Comparison of ENCODE assay signal across 8 mouse cellular contexts in the genomic region with DNA sequence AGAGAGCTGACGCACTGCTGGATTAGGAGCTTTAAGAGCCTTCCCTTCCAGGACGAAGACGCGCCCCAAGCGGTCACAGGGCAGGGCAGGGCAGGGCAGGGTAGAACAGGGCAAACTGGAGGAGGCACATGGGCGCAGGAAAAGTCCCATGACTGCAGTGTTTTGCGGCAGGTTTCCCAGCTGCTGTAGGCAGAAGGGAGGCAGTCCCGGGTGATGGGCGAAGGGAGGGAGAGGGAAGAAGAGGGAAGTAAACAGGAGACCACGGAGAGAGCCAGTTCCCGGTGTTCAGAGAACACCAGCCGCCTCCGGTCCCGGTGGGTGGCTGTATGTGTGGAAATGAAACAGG. TPM values are rescaled to one million over a fixed set of nuclear protein-coding genes. Genes with fewer than 3 reads are reported as not detected.
DNase-seq lines count a peak whose midpoint lies in the region; ATAC-seq lines count a peak whose summit lies in the region.

No protein-coding gene starts in this region.

- 0 out of 2 replicates have a peak overlapping the region, but pooled peaks have one; percentile 17 for H3K9ac ChIP-seq in hindbrain, embryonic 16.5 days (ENCODE audit: low read depth, low read length)

- H3K9me3 ChIP-seq in hindbrain, embryonic 16.5 days (ENCODE audit: control insufficient read depth, low read length): no peaks in the 10 kb centered on the region

- no peak overlapping the region for H3K27ac ChIP-seq in hindbrain, embryonic 16.5 days (ENCODE audit: low read depth, low read length)
- peak overlapping the region; percentile 39 for H3K27ac ChIP-seq in macrophage

- intact Hi-C loops in gastrocnemius, postnatal 14 days (cut with DNase I; ENCODE audit: low total_unique reads): no loop called here

- H3K4me3 ChIP-seq in hindbrain, embryonic 16.5 days (ENCODE audit: low read length): peak overlapping the region; percentile 48
- peak overlapping the region; percentile 18; the same call in 1 of the 2 replicates for H3K4me3 ChIP-seq in macrophage (ENCODE audit: inconsistent target)

- H3K36me3 ChIP-seq in hindbrain, embryonic 16.5 days (ENCODE audit: control insufficient read depth, insufficient read depth, low read length): no peaks in the 10 kb centered on the region
- no peaks in the 10 kb centered on the region for H3K36me3 ChIP-seq in macrophage (ENCODE audit: inconsistent target)

- 2% methylated on average over 14 of the region's 14 CpGs for WGBS in hindbrain, embryonic 16.5 days
- 7% methylated on average over 14 of the region's 14 CpGs for WGBS in macrophage (ENCODE audit: missing documents)

- DNase-seq in adrenal gland, adult 8-10 months: peak; percentile 86
- DNase-seq in embryo, embryonic 10 days (ENCODE audit: low spot score): peak; percentile 67
- peak; percentile 89 for DNase-seq in gastrocnemius, postnatal 14 days
- DNase-seq in left cerebral cortex, adult 8-10 months (ENCODE audit: low spot score in 2 of 2): peak; percentile 74 to 93
- peak; percentile 72 for DNase-seq in right cerebral cortex, postnatal 14 days
- no peak for DNase-seq in T-cell, adult 2 months (ENCODE audit: low spot score)

- H3K79me2 ChIP-seq in macrophage (ENCODE audit: inconsistent target): no peaks in the 10 kb centered on the region

- H3K4me1 ChIP-seq in hindbrain, embryonic 16.5 days (ENCODE audit: control insufficient read depth, insufficient read depth, low read depth, low read length): peaks cover 28% of the 10 kb centered on the region

- ATAC-seq in hindbrain, embryonic 16.5 days: peak; percentile 32

- H3K27me3 ChIP-seq in hindbrain, embryonic 16.5 days (replicated peaks; ENCODE audit: control insufficient read depth, insufficient read depth, low read length): peaks cover 32% of the 10 kb centered on the region

- H3K4me2 ChIP-seq in hindbrain, embryonic 16.5 days (ENCODE audit: low read length): peak overlapping the region; percentile 97

RNA-seq across cellular contexts. Expression of a gene that starts 7.0 kb away (rescaled TPM):
- total RNA-seq in adrenal gland, adult 8-10 months (2022): 10 to 100 TPM; 57.6 to 89.0 (median 71.0) TPM
- total RNA-seq in gastrocnemius, postnatal 14 days (2021): 100 to 1,000 TPM in 1 of 2 experiments, 10 to 100 TPM in 1; 80.5 to 128 TPM
- polyA plus RNA-seq in hindbrain, embryonic 16.5 days (2015; fragmentation: Nextera tagmentation; extraction: Ambion mirVana): 3.8 and 4.9 TPM in 2 replicates
- total RNA-seq in left cerebral cortex, adult 8-10 months (2022): 100 to 1,000 TPM; 162 to 191 (median 170) TPM
- 1 to 10 TPM in 15 of 26 experiments, under 1 TPM in 10, not detected in 1; 0.15 to 5.0 (median 1.1) TPM for total RNA-seq in macrophage (2018; cell fraction: chromatin; rRNA removed)
- total RNA-seq in macrophage (2018; cell fraction: cytosol; rRNA removed): 1 to 10 TPM in 18 of 26 experiments, under 1 TPM in 8; 0.53 to 5.8 (median 2.2) TPM
- total RNA-seq in macrophage (2018; cell fraction: nucleus; rRNA removed): 1 to 10 TPM in 19 of 26 experiments, under 1 TPM in 7; 0.55 to 6.4 (median 1.9) TPM
- 1.3 to 3.5 TPM (median 2.7 TPM) in 3 replicates for polyA plus RNA-seq in macrophage (2018)
